Mouse (Mus musculus) right cerebral cortex, adult 2 months (tissue): ENCODE measurements around the gene Mymx.

Source experiments
- DNase-seq, 2 experiments: peaks; one replicate each; pipeline ENCODE4 v3.0.0; 2021 to 2022; ENCODE audit warnings: low spot score in 2 of 2

Mymx gene

DNA sequence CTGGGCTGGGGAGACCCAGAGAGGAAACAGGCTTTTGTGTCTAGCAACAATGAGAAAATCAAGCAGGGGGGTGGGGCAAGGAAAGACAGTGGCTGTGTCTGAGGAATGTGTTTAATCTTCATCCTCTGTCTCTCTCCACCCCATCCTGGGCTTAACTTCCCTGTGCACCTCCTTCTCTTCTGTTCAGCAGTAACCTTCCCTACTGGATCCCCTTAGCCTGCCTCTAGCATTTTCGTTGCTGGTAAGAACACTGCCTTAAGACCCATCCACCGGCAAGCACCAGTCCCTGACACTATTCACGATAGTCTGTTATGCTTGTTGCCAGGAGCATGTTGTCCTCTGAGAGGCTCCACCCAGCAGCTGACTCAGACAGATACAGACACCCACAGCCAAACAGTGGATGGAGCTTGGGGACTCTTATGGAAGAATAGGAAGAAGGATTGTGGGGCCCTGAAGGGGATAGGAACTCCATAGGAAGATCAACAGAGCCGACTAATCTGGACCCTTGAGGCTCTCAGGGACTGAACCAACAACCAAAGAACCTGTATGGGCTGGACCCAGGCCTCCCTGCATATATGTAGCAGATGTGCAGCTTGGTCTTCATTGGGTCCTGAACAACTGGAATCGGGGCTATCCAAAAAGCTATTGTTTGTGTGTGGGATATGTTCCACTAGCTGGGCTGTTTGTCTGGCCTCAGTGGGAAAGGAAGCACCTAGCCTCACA, 8.4 kb upstream of the Mymx start:
- DNase-seq = no peak

- DNase-seq = no peak
These were observed 6.5 kb upstream of the Mymx start for GRCm38 (mm10) chr17:45608396-45608795.

GRCm38 (mm10) chr17:45606992-45607879, 5.3 kb upstream of the Mymx start:
- no peak for DNase-seq

GRCm38 (mm10) chr17:45602984-45603383, 1.1 kb upstream of the Mymx start:
- no peak for DNase-seq

- no peak for DNase-seq
These were observed 577 bp downstream of the Mymx start for GRCm38 (mm10) chr17:45601325-45601724.

GRCm38 (mm10) chr17:45600267-45600666, 1.6 kb downstream of the Mymx start:
- DNase-seq = no peak

DNA sequence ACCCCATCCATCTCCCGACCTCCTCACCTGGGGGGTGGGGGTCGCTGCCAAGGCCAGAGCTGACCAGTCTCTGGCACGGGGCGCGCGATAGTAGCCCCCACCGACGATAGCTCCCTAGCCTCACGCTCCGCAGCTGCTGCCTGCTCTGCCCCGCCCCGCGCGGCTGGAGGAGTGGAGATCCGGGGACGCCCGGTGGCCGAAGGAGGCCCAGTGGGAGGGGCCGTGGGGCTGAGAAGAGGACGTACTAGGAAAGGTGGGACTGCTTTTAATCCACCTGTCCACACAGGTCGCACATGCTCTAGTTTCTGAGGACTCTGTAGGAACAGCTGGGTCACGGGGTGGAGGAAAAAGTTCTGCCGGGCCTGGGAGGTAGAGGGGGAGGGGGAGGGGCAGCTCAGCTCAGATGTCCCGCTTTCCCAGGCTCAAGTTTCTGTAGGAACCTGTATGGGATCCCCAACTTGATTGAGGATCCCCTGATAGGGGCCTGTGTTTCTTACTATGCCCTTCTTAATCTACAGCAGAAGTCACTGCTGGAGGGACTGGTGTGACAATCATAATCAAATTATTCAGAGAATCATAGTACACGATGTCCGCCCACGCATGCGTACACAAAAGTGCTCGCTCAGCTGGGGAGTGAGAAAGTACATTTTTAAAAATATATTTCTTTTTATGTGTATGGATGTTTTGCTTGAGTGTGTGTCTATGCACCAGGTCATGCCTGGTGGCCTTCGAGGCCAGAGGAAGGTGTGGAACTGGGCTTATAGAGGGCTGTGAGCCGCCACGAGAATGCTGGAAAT, 2.3 kb downstream of the Mymx start, which contains the start of gene Slc29a1:
Slc29a1 (minus strand) TSS at position 161 of the 797 bp plus-strand sequence.
- peak in 1 of 2 experiments; percentile 49 for DNase-seq

DNA sequence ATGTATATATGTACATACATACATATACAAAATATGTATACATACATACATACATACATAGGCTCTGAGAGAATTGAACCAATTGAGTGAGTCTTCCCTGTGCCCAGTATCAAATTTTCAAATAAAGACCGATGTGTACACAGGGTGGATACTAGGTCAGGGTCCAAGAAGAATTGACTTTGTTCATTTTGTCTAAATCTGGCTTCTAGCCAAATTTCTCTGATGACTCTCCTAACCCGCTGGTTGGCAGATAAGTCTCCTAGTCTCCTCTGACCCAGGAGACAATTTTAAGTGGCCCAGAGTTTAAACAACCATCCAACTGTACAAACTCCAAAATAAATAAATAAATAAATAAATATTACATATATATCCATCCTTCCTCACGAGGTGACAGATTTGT, 3.0 kb downstream of the Mymx start:
- DNase-seq = no peak

DNA sequence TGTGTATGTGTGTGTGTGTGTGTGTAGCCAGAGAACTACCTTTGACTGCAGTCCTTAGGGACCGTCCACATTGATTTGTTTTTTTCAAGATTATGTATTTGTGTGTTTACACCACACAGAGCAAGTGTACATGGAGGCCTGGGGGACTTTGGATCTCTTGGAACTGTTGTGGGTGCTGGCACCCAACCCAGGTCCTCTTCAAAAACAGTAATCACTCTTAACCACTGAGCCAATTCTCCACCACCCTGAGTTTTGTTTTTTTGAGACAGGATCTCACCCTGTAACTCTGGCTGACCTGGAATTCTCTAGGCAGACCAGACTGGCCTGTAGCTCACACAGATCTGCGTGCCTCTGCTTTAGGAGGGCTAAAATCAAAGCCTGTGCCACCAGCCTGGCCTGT, 3.5 kb downstream of the Mymx start:
- no peak for DNase-seq

- no peak for DNase-seq
These were observed 4.1 kb downstream of the Mymx start for GRCm38 (mm10) chr17:45597787-45598186.

- DNase-seq = peak in 1 of 2 experiments; percentile 68
These were observed 5.1 kb downstream of the Mymx start for GRCm38 (mm10) chr17:45596631-45597396.

GRCm38 (mm10) chr17:45595736-45596390, 6.0 kb downstream of the Mymx start:
- DNase-seq = peak in 1 of 2 experiments; percentile 35

- no peak for DNase-seq
These were observed 6.8 kb downstream of the Mymx start for GRCm38 (mm10) chr17:45594881-45595735.

- DNase-seq = no peak
These were observed 7.7 kb downstream of the Mymx start for GRCm38 (mm10) chr17:45594195-45594594.

DNA sequence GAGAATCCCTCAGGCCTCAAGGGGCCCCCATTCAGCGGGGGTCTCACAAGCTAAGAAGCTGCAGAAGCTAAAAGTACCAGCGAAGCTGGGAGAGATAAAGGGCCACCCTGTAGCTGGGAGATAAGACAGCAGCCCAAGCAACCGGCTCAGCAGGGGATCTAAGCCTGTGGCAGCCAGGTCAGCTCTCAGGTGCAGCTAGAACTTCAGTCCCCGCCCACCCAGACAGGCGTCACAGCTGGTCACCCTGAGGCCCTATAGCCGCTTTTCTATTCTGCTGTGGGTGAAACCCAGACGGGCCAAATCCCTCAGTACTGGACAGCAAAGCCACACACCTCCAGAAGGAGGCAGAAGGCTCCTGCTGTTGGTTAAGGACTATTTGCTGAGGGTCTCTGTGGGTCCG, 8.4 kb downstream of the Mymx start:
- no peak for DNase-seq

DNA sequence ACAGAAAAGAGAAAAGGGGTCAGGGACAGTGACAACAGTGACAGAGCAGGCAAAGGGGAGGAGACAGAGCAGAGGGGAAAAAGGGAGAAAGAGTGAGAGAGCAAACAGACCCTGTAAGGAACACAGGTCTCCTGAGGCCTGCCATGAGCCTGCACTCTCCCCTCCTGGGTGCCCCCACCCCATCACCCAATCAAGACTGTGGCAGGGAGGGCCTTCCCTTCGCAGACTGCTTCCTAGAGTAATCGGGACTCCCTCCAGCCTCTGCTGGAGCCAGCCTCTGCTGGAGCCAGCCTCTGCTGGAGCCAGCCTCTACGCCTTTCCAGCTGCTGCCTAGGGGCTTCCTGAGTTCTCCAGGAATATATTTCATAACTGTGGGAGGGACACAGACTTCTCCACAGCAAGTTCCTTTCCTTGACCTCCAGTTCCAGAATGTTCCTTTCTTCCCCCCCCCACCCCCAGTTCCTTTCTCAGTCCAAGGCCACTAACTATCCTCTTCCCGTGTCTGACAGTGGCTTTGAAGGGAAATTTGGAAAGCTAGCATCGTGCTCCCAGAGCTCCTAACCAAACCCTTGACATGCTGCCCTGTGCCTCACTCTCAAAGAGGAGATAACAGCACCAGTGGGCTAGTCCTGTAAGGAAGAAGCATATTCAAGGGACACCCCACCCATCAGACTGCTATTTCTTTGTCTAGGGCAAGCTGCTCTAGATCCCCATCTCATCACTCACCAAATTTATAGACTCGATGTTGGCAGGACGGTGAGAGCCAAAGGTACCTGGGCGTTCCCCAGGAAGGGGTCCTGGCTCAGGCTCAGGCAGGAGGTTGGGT, 9.1 kb downstream of the Mymx start:
- DNase-seq = no peak

GRCm38 (mm10) chr17:45591701-45592605, 9.9 kb downstream of the Mymx start:
- no peak for DNase-seq

GRCm38 (mm10) chr17:45590410-45590809, 11.5 kb downstream of the Mymx start:
- DNase-seq = no peak
